Comparison of ENCODE assay signal across 8 mouse cellular contexts in genomic region chr12:79297884-79298636, GRCm38 (mm10). TPM values are rescaled to one million over a fixed set of nuclear protein-coding genes. Genes with fewer than 3 reads are reported as not detected.
DNase-seq lines count a peak whose midpoint lies in the region; ATAC-seq and TF ChIP-seq lines count a peak whose summit lies in the region.

No protein-coding gene starts in this region.

- H3K9ac ChIP-seq in heart, embryonic 13.5 days = peak overlapping the region; percentile 85
- H3K9ac ChIP-seq in hindbrain, embryonic 15.5 days = no peak overlapping the region
- peak overlapping the region; percentile 52 for H3K9ac ChIP-seq in midbrain, embryonic 13.5 days (replicated peaks)

- H3K4me2 ChIP-seq in heart, embryonic 13.5 days = peak overlapping the region; percentile 89
- H3K4me2 ChIP-seq in hindbrain, embryonic 15.5 days = peak overlapping the region; percentile 98
- H3K4me2 ChIP-seq in midbrain, embryonic 13.5 days (replicated peaks) = peak overlapping the region; percentile 61

- H3K36me3 ChIP-seq in heart, embryonic 13.5 days = peaks cover 13% of the 10 kb centered on the region
- H3K36me3 ChIP-seq in hindbrain, embryonic 15.5 days = no peaks in the 10 kb centered on the region
- H3K36me3 ChIP-seq in midbrain, embryonic 13.5 days = no peaks in the 10 kb centered on the region

- no peak for ATAC-seq in heart, embryonic 13.5 days (ENCODE audit: extremely low read depth, insufficient number of reproducible peaks, low FRiP score, low TSS enrichment)
- ATAC-seq in hindbrain, embryonic 15.5 days (ENCODE audit: low FRiP score, low read depth) = no peak
- ATAC-seq in midbrain, embryonic 13.5 days = no peak

- no peak overlapping the region for H3K27ac ChIP-seq in heart, embryonic 13.5 days (replicated peaks)
- no peak overlapping the region; the same call in 1 of the 2 replicates for H3K27ac ChIP-seq in bone marrow, adult 2 months (ENCODE audit: control insufficient read depth, insufficient read depth, low read depth, low read length, poor library complexity)
- no peak overlapping the region for H3K27ac ChIP-seq in hindbrain, embryonic 15.5 days (replicated peaks)
- H3K27ac ChIP-seq in midbrain, embryonic 13.5 days = no peak overlapping the region

- TF ChIP-seq POLR2A in bone marrow, adult 2 months (IDR thresholded peaks at IDR 0.05; ENCODE audit: borderline replicate concordance, control insufficient read depth, low read depth, low read length) = no peak

- H3K27me3 ChIP-seq in heart, embryonic 13.5 days (replicated peaks) = no peaks in the 10 kb centered on the region
- no peaks in the 10 kb centered on the region for H3K27me3 ChIP-seq in hindbrain, embryonic 15.5 days
- no peaks in the 10 kb centered on the region for H3K27me3 ChIP-seq in midbrain, embryonic 13.5 days

- peaks cover 19% of the 10 kb centered on the region for H3K4me1 ChIP-seq in heart, embryonic 13.5 days
- peaks cover 2% of the 10 kb centered on the region; the same call in 1 of the 2 replicates for H3K4me1 ChIP-seq in bone marrow, adult 2 months (ENCODE audit: control insufficient read depth, insufficient read depth, low read length)
- H3K4me1 ChIP-seq in hindbrain, embryonic 15.5 days (replicated peaks) = peaks cover 21% of the 10 kb centered on the region
- peaks cover 25% of the 10 kb centered on the region for H3K4me1 ChIP-seq in midbrain, embryonic 13.5 days (replicated peaks)

- peak overlapping the region; percentile 82 for H3K4me3 ChIP-seq in heart, embryonic 13.5 days
- peak overlapping the region; percentile 37 for H3K4me3 ChIP-seq in bone marrow, adult 2 months (replicated peaks; ENCODE audit: control insufficient read depth, low read depth, low read length)
- peak overlapping the region; percentile 88 for H3K4me3 ChIP-seq in hindbrain, embryonic 15.5 days
- peak overlapping the region; percentile 55 for H3K4me3 ChIP-seq in midbrain, embryonic 13.5 days (replicated peaks)

- DNase-seq in heart, adult 9 months (ENCODE audit: low spot score in 2 of 2) = no peak
- no peak for DNase-seq in spleen, adult 18-20 months
- no peak for DNase-seq in layer of hippocampus, postnatal 25 days (ENCODE audit: extremely low spot score in 1 of 2, low spot score in 1 of 2)
- no peak for DNase-seq in right cerebral cortex, postnatal 10 days (ENCODE audit: low spot score in 2 of 2)

- TF ChIP-seq CTCF in bone marrow, adult 2 months (IDR thresholded peaks at IDR 0.05; ENCODE audit: control insufficient read depth, insufficient read depth, low read length) = no peak

- H3K9me3 ChIP-seq in heart, embryonic 13.5 days = no peaks in the 10 kb centered on the region
- no peaks in the 10 kb centered on the region for H3K9me3 ChIP-seq in hindbrain, embryonic 15.5 days
- H3K9me3 ChIP-seq in midbrain, embryonic 13.5 days = no peaks in the 10 kb centered on the region

- 16% methylated on average over 15 of the region's 15 CpGs for WGBS in heart, embryonic 13.5 days
- 3% methylated on average over 15 of the region's 15 CpGs for WGBS in bone marrow, adult 2 months
- WGBS in hindbrain, embryonic 15.5 days = 18% methylated on average over 15 of the region's 15 CpGs
- WGBS in midbrain, embryonic 13.5 days = 19% methylated on average over 15 of the region's 15 CpGs

RNA-seq across cellular contexts. Expression of gene Rad51b, which starts 1.0 kb away (rescaled TPM):
- 4.8 and 5.9 TPM in 2 replicates for polyA plus RNA-seq in heart, embryonic 13.5 days (2015; fragmentation: Nextera tagmentation; extraction: Ambion mirVana)
- polyA plus RNA-seq in bone marrow, adult 2 months (2011; ENCODE audit: insufficient read depth, insufficient read length, low replicate concordance, missing spikeins) = 2.0 and 2.3 TPM in 2 replicates
- polyA plus RNA-seq in hindbrain, embryonic 15.5 days (2015; fragmentation: Nextera tagmentation; extraction: Ambion mirVana) = 1.7 and 2.0 TPM in 2 replicates
- polyA plus RNA-seq in midbrain, embryonic 13.5 days (2015; fragmentation: Nextera tagmentation; extraction: Ambion mirVana) = 3.2 and 3.3 TPM in 2 replicates
- under 1 TPM in 1 of 2 experiments, not detected in 1; 0.30 TPM for total RNA-seq in layer of hippocampus, postnatal 25 days (2021)

RNA-seq across cellular contexts. Expression of gene Zfyve26, which starts 2.0 kb away (rescaled TPM):
- polyA plus RNA-seq in heart, embryonic 13.5 days (2015; fragmentation: Nextera tagmentation; extraction: Ambion mirVana) = 7.4 and 8.1 TPM in 2 replicates
- polyA plus RNA-seq in bone marrow, adult 2 months (2011; ENCODE audit: insufficient read depth, insufficient read length, low replicate concordance, missing spikeins) = 15.1 and 33.5 TPM in 2 replicates
- polyA plus RNA-seq in hindbrain, embryonic 15.5 days (2015; fragmentation: Nextera tagmentation; extraction: Ambion mirVana) = 10.0 and 10.5 TPM in 2 replicates
- 9.0 and 13.0 TPM in 2 replicates for polyA plus RNA-seq in midbrain, embryonic 13.5 days (2015; fragmentation: Nextera tagmentation; extraction: Ambion mirVana)
- 10 to 100 TPM; 24.6 to 29.9 TPM for total RNA-seq in layer of hippocampus, postnatal 25 days (2021)

Comparison
In these comparisons a context has a peak if more than half of its experiments do, and no peak if none do; other contexts are left out.
1. H3K4me3 ChIP-seq: peak in every context shown above with its lines; median percentile 88 in hindbrain, embryonic 15.5 days; 82 in heart, embryonic 13.5 days; 55 in midbrain, embryonic 13.5 days; 37 in bone marrow, adult 2 months.